Mouse (Mus musculus) thymus, adult 2 months (tissue): Measurements from ENCODE around the gene Fbln1.

Experiments used
- CTCF ChIP-seq: fragments of 200-500 bp; IDR thresholded peaks from 2 replicates; pipeline ENCODE4 v1.5.1; 2012; ENCODE audit warnings: mild to moderate bottlenecking, control low read depth, low read length, moderate library complexity, borderline replicate concordance; ENCODE audit not compliant: control insufficient read depth, poor library complexity, insufficient read depth; ENCODE audit errors: extremely low read depth
- POLR2A ChIP-seq: fragments of 200-500 bp; IDR thresholded peaks from 2 replicates; pipeline ENCODE4 v1.6.1; 2012; ENCODE audit warnings: mild to moderate bottlenecking, low read length, control low read depth, moderate library complexity; ENCODE audit not compliant: control insufficient read depth, poor library complexity, insufficient read depth; ENCODE audit errors: extremely low read depth

DNA sequence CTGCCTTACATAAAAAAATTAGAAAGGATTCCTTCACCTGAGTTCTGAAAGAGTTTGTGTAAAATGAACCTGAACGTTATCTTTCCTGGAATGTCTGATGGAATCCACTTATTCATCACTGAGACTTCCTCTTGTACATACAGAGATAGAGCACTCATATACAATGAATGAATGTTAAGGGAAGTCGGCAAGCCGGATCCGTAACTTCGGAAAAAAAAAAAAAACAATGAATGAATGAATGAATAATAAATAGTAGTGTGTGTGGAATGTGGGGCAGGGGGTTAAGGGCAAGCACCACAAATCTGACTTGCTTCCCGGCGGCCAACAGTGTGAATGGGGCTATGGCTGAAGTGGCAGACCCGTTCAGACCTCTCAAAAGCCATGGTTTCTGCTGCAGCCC lies 28.2 kb upstream of the Fbln1 start:
- TF ChIP-seq CTCF (no peak), POLR2A (no peak)
